Mouse (Mus musculus): ENCODE measurements around the gene Sst.
A peak's percentile ranks its signal among the peaks of the same experiment; 100 is the strongest.
"Not testable (repeated sequence)": the region's sequence is repeated elsewhere in the genome, so short reads cannot be mapped to it uniquely, and the experiment has no call there.

The Sst gene

GRCm38 (mm10) chr16:23890636-23891035, at the start of gene Sst:
Gene Sst (minus strand): TSS chr16:23890958.
- DNase-seq (ENCODE audit: low read depth, low spot score) = no peak

- no peak for DNase-seq (ENCODE audit: low read depth, low spot score)
Observed at GRCm38 (mm10) chr16:23934397-23934796, 43.6 kb upstream of the Sst start.

GRCm38 (mm10) chr16:23932294-23932693, 41.5 kb upstream of the Sst start, which contains the start of gene Rtp2:
Gene Rtp2 (minus strand): TSS chr16:23932394.
- DNase-seq (ENCODE audit: low read depth, low spot score) = no peak

GRCm38 (mm10) chr16:23931275-23931674, 40.5 kb upstream of the Sst start:
- no peak for DNase-seq (ENCODE audit: low read depth, low spot score)

- no peak for DNase-seq (ENCODE audit: low read depth, low spot score)
Observed at GRCm38 (mm10) chr16:23930426-23931073, 39.8 kb upstream of the Sst start.

- no peak for DNase-seq (ENCODE audit: low read depth, low spot score)
Observed at GRCm38 (mm10) chr16:23927301-23928114, 36.8 kb upstream of the Sst start.

- DNase-seq (ENCODE audit: low read depth, low spot score) = no peak
Observed at GRCm38 (mm10) chr16:23922906-23923305, 32.1 kb upstream of the Sst start.

GRCm38 (mm10) chr16:23921697-23922096, 30.9 kb upstream of the Sst start:
- no peak for DNase-seq (ENCODE audit: low read depth, low spot score)

- no peak for DNase-seq (ENCODE audit: low read depth, low spot score)
Observed at GRCm38 (mm10) chr16:23919418-23919817, 28.7 kb upstream of the Sst start.

- DNase-seq (ENCODE audit: low read depth, low spot score) = no peak
Observed at GRCm38 (mm10) chr16:23913401-23913800, 22.6 kb upstream of the Sst start.

GRCm38 (mm10) chr16:23912741-23913140, 22.0 kb upstream of the Sst start:
- DNase-seq (ENCODE audit: low read depth, low spot score) = no peak

GRCm38 (mm10) chr16:23909015-23909354, 18.2 kb upstream of the Sst start:
- not testable (repeated sequence) for DNase-seq (ENCODE audit: low read depth, low spot score)

GRCm38 (mm10) chr16:23908076-23909014, 17.6 kb upstream of the Sst start:
- not testable (repeated sequence) for DNase-seq (ENCODE audit: low read depth, low spot score)

GRCm38 (mm10) chr16:23906586-23906985, 15.8 kb upstream of the Sst start:
- DNase-seq (ENCODE audit: low read depth, low spot score) = not testable (repeated sequence)

GRCm38 (mm10) chr16:23901411-23901810, 10.7 kb upstream of the Sst start:
- DNase-seq (ENCODE audit: low read depth, low spot score) = no peak

- DNase-seq (ENCODE audit: low read depth, low spot score) = no peak
Observed at GRCm38 (mm10) chr16:23900061-23900460, 9.3 kb upstream of the Sst start.

GRCm38 (mm10) chr16:23898840-23899239, 8.1 kb upstream of the Sst start:
- DNase-seq (ENCODE audit: low read depth, low spot score) = peak; percentile 66

GRCm38 (mm10) chr16:23897984-23898586, 7.3 kb upstream of the Sst start:
- peak; percentile 71 for DNase-seq (ENCODE audit: low read depth, low spot score)

GRCm38 (mm10) chr16:23897486-23897885, 6.7 kb upstream of the Sst start:
- no peak for DNase-seq (ENCODE audit: low read depth, low spot score)

- DNase-seq (ENCODE audit: low read depth, low spot score) = no peak
Observed at GRCm38 (mm10) chr16:23895135-23895534, 4.4 kb upstream of the Sst start.

- no peak for DNase-seq (ENCODE audit: low read depth, low spot score)
Observed at GRCm38 (mm10) chr16:23890151-23890550, 607 bp downstream of the Sst start.
